14 mouse cellular contexts compared by ENCODE assay signal in the genomic region with DNA sequence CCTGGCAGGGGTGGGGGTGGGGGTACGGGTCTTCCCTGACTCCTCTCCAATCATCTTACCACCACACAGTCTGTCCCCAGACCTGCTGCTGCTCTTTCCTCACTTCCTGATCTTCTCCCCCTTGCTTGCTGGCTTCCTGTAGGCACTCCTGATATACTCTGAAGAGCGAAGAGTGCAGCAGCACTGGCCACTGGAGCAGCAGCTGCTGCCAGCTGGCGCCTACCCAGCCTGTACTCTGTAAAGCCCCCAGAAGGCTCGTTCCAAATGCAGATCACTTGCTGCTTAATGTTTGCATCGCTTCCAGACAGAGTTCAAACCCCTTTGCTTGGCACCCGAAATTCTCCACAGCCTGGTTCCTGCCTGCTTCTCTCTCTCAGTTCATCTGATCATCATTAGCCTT. TPM values are rescaled to one million over a fixed set of nuclear protein-coding genes. Genes with fewer than 3 reads are reported as not detected.
A peak's percentile ranks its signal among the peaks of the same experiment; 100 is the strongest.
DNase-seq lines count a peak whose midpoint lies in the region; ATAC-seq lines count a peak whose summit lies in the region.
"Had no signal": no experiment of that assay in that cellular context is flagged by ENCODE, and none has a peak within 500 bp of the region (broad histone marks: within the 10 kb centered on the region; RNA-seq: fewer than 3 reads in every experiment).

No protein-coding gene starts in this region.

- H3K4me3 ChIP-seq in forebrain, embryonic 14.5 days (ENCODE audit: low read depth, low read length), result no peak overlapping the region
- H3K4me3 ChIP-seq in forebrain, embryonic 12.5 days (replicated peaks), result no peak overlapping the region
- H3K4me3 ChIP-seq: liver, embryonic 15.5 days had no signal

- ATAC-seq in forebrain, embryonic 14.5 days, result 0 out of 2 replicates have a peak, but pooled peaks have one; percentile 18
- ATAC-seq in forebrain, embryonic 12.5 days (ENCODE audit: low FRiP score), result no peak

- H3K27ac ChIP-seq in forebrain, embryonic 14.5 days (ENCODE audit: low read depth, low read length), result no peak overlapping the region
- H3K27ac ChIP-seq in forebrain, embryonic 12.5 days, result no peak overlapping the region
- H3K27ac ChIP-seq: liver, embryonic 15.5 days had no signal

- peaks cover 12% of the 10 kb centered on the region for H3K4me1 ChIP-seq in forebrain, embryonic 14.5 days (ENCODE audit: control insufficient read depth, insufficient read depth, low read length)
- peaks cover 13% of the 10 kb centered on the region for H3K4me1 ChIP-seq in forebrain, embryonic 12.5 days

- H3K27me3 ChIP-seq in forebrain, embryonic 14.5 days (replicated peaks; ENCODE audit: control insufficient read depth, insufficient read depth, low read length), result no peaks in the 10 kb centered on the region
- no peaks in the 10 kb centered on the region for H3K27me3 ChIP-seq in forebrain, embryonic 12.5 days

- intact Hi-C loops in left cerebral cortex, postnatal 4 days (cut with DNase I), result no loop called here

- DNase-seq in forebrain, embryonic 14.5 days (ENCODE audit: low spot score), result peak; percentile 77
- peak; percentile 85 for DNase-seq in left cerebral cortex, postnatal 4 days
- DNase-seq in left cerebral cortex, adult 8-10 months (ENCODE audit: low spot score in 2 of 2), result no peak
- DNase-seq in MN1 (ENCODE audit: low spot score), result peak; percentile 31
- peak; percentile 11 for DNase-seq in lung, postnatal 14 days
- DNase-seq in spleen, adult 12 weeks (ENCODE audit: low spot score), result no peak
- no peak for DNase-seq in embryo, embryonic 10.5 days (ENCODE audit: low spot score)
- DNase-seq: adrenal gland, postnatal 36 days; B cell, adult 2 months; layer of hippocampus, adult 9-11 months had no signal

- WGBS in forebrain, embryonic 14.5 days, result 46% methylated on average over 6 of the region's 6 CpGs
- 82% methylated on average over 6 of the region's 6 CpGs for WGBS in forebrain, embryonic 12.5 days

- H3K36me3 ChIP-seq in forebrain, embryonic 14.5 days (ENCODE audit: control insufficient read depth, insufficient read depth, low read length), result no peaks in the 10 kb centered on the region
- H3K36me3 ChIP-seq in forebrain, embryonic 12.5 days (replicated peaks), result no peaks in the 10 kb centered on the region
- H3K36me3 ChIP-seq: liver, embryonic 15.5 days had no signal

- H3K4me2 ChIP-seq in forebrain, embryonic 14.5 days (ENCODE audit: low read length), result no peak overlapping the region
- H3K4me2 ChIP-seq in forebrain, embryonic 12.5 days, result no peak overlapping the region
- H3K4me2 ChIP-seq: liver, embryonic 15.5 days had no signal

- no peaks in the 10 kb centered on the region for H3K9me3 ChIP-seq in forebrain, embryonic 14.5 days (replicated peaks; ENCODE audit: control insufficient read depth, low read length)
- H3K9me3 ChIP-seq in forebrain, embryonic 12.5 days, result no peaks in the 10 kb centered on the region
- H3K9me3 ChIP-seq: liver, embryonic 15.5 days had no signal

- no peak overlapping the region for H3K9ac ChIP-seq in forebrain, embryonic 14.5 days (ENCODE audit: low read length)
- H3K9ac ChIP-seq in forebrain, embryonic 12.5 days, result no peak overlapping the region
- H3K9ac ChIP-seq: liver, embryonic 15.5 days had no signal

RNA-seq across cellular contexts. Expression of gene Ccdc30, which starts 2.5 kb away (rescaled TPM):
- 14.0 and 14.4 TPM in 2 replicates for polyA plus RNA-seq in forebrain, embryonic 14.5 days (2014; fragmentation: Nextera tagmentation; extraction: Ambion mirVana)
- 11.8 and 13.4 TPM in 2 replicates for polyA plus RNA-seq in forebrain, embryonic 12.5 days (2016; fragmentation: Nextera tagmentation; extraction: Ambion mirVana)
- total RNA-seq in left cerebral cortex, postnatal 4 days (2021), result 10 to 100 TPM; 20.5 to 21.3 TPM
- 10 to 100 TPM; 20.9 to 24.6 (median 23.2) TPM for total RNA-seq in left cerebral cortex, adult 8-10 months (2022)
- total RNA-seq: common myeloid progenitor, adult 5-6 weeks had no signal

RNA-seq across cellular contexts. Expression of gene Ppcs, which starts 9.4 kb away (rescaled TPM):
- 17.1 and 23.0 TPM in 2 replicates for polyA plus RNA-seq in forebrain, embryonic 14.5 days (2014; fragmentation: Nextera tagmentation; extraction: Ambion mirVana)
- 19.5 and 21.0 TPM in 2 replicates for polyA plus RNA-seq in forebrain, embryonic 12.5 days (2016; fragmentation: Nextera tagmentation; extraction: Ambion mirVana)
- total RNA-seq in left cerebral cortex, postnatal 4 days (2021), result 1 to 10 TPM; 5.0 to 5.8 TPM
- 1 to 10 TPM; 5.0 to 6.8 (median 6.0) TPM for total RNA-seq in left cerebral cortex, adult 8-10 months (2022)

RNA-seq across cellular contexts. Expression of gene Zmynd12, which starts 9.8 kb away (rescaled TPM):
- 0.30 and 0.38 TPM in 2 replicates for polyA plus RNA-seq in forebrain, embryonic 14.5 days (2014; fragmentation: Nextera tagmentation; extraction: Ambion mirVana)
- 0.31 TPM in 1 of 2 replicates, not detected in the other for polyA plus RNA-seq in forebrain, embryonic 12.5 days (2016; fragmentation: Nextera tagmentation; extraction: Ambion mirVana)
- under 1 TPM; 0.26 to 0.40 TPM for total RNA-seq in left cerebral cortex, postnatal 4 days (2021)
- 1 to 10 TPM in 1 of 4 experiments, under 1 TPM in 3; 0.46 to 1.2 (median 0.76) TPM for total RNA-seq in left cerebral cortex, adult 8-10 months (2022)
- total RNA-seq: common myeloid progenitor, adult 5-6 weeks had no signal
- polyA plus RNA-seq: neural tube, embryonic 11.5 days had no signal

Comparison
In these comparisons a context has a peak if more than half of its experiments do, and no peak if none do; other contexts are left out.
1. DNase-seq: peak in forebrain, embryonic 14.5 days (single experiment), left cerebral cortex, postnatal 4 days (single experiment), MN1 (single experiment) and lung, postnatal 14 days (single experiment); none in left cerebral cortex, adult 8-10 months (0 of 2), spleen, adult 12 weeks (single experiment) and embryo, embryonic 10.5 days (single experiment).